Mouse (Mus musculus) MEL (cell line): Measurements from ENCODE around the gene Phxr2.

Experiments used
- CTCF ChIP-seq, 3 experiments: IDR thresholded peaks in 2 of 3; conservative IDR thresholded peaks in 1 of 3; 2 replicates each; pipeline ENCODE4 v1.5.1; 2011 to 2012; ENCODE audit warnings: low read length in 3 of 3, low read depth in 2 of 3, mild to moderate bottlenecking in 2 of 3, improper control_type of control experiment in 1 of 3, inconsistent platforms in 1 of 3, mixed read lengths in 1 of 3, moderate library complexity in 1 of 3; ENCODE audit not compliant: control insufficient read depth in 1 of 3, insufficient read depth in 1 of 3, poor library complexity in 1 of 3, severe bottlenecking in 1 of 3
- EP300 ChIP-seq, 2 experiments: IDR thresholded peaks; 2 replicates each; pipeline ENCODE4 v1.6.1; 2011; ENCODE audit warnings: improper control_type of control experiment in 2 of 2, low read length in 2 of 2, low read depth in 1 of 2, mild to moderate bottlenecking in 1 of 2
- POLR2A ChIP-seq, 2 experiments: IDR thresholded peaks; 2 replicates each; pipeline ENCODE4 v1.6.1; 2011 to 2012; ENCODE audit warnings: low read length in 2 of 2, mild to moderate bottlenecking in 2 of 2, control low read depth in 1 of 2, improper control_type of control experiment in 1 of 2, low read depth in 1 of 2, moderate library complexity in 1 of 2; ENCODE audit not compliant: control insufficient read depth in 1 of 2, insufficient read depth in 1 of 2, poor library complexity in 1 of 2
- RAD21 ChIP-seq: IDR thresholded peaks from 2 replicates; pipeline ENCODE4 v1.6.1; 2011; ENCODE audit warnings: mild to moderate bottlenecking, low read depth, low read length, improper control_type of control experiment
- SIN3A ChIP-seq: IDR thresholded peaks from 2 replicates; pipeline ENCODE4 v1.6.1; 2012; ENCODE audit warnings: low read length, improper control_type of control experiment, inconsistent platforms
- USF1 ChIP-seq: IDR thresholded peaks from 2 replicates; pipeline ENCODE4 v1.6.1; 2014; ENCODE audit warnings: low read depth, mild to moderate bottlenecking, inconsistent platforms, low read length, improper control_type of control experiment, moderate library complexity

DNA sequence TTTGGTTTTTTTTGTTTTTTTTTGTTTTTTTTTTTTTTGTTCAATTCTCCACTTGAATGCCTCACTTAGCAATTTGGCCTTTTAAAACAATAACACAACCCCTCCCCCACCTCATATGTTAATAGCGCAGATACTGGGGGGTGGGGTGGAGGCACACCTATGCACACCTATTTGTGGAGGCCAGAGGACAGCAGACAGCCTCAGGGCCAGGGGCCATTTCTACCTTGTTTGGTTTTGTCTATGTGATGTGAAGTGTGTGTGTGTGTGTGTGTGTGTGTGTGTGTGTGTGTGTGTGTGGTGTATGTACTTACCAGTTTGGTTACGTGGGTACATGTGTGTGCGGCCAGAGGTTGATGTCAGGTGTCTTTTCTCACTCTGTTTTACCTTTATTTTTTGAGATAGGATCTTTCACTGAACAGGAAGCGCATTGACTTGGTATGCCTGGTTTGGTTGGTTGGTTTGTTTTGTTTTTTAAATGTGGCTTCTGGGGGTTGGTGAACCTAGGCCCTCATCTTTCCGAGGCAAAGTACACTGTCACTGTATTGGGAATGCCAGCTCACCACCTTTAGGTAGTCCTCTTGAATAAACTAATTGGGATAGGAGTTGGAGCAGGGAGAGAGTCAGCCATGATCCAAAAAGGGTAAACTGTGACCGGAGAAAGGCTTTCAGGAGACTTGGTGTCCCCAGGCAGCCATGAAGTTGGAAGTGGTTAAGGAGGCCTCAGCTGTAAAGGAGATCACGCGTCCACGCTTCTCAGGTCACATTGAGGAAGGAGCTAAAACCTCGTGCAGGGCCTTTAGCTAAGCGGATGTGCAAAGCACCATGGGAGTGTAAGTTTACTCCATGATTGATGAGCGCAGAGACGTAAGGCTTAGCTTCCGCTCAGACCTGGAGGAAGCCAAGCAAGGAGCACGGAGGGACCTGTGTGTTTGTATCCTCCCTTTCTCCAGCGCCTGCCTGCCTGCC is 9.2 kb downstream of the Phxr2 start:
- TF ChIP-seq USF1 (no peak), POLR2A (IDR thresholded peaks at IDR 0.05; ENCODE audit: control insufficient read depth in 1 of 2, insufficient read depth in 1 of 2, low read depth in 1 of 2, low read length in 2 of 2, poor library complexity in 1 of 2) (no peak), CTCF (IDR thresholded peaks at IDR 0.05 in 2 of 3, conservative IDR thresholded peaks at IDR 0.05 in 1 of 3; ENCODE audit: control insufficient read depth in 1 of 3, insufficient read depth in 1 of 3, low read depth in 2 of 3, low read length in 3 of 3, poor library complexity in 1 of 3, severe bottlenecking in 1 of 3) (no peak), EP300 (IDR thresholded peaks at IDR 0.05; ENCODE audit: low read depth in 1 of 2, low read length in 2 of 2) (no peak), RAD21 (no peak), SIN3A (no peak)
